Mouse (Mus musculus): ENCODE results near the gene Pan3.
"Not testable (repeated sequence)": the region's sequence is repeated elsewhere in the genome, so short reads cannot be mapped to it uniquely, and the experiment has no call there.

Gene Pan3

GRCm38 (mm10) chr5:147539815-147540214 is 109.9 kb downstream of the Pan3 start:
- H3K27me3 ChIP-seq (ENCODE audit: control insufficient read depth, insufficient read depth, low read length, poor library complexity, severe bottlenecking) = no peaks in the 10 kb centered on the region
- peaks cover 15% of the 10 kb centered on the region for H3K36me3 ChIP-seq (ENCODE audit: control insufficient read depth, insufficient read depth, low read length, poor library complexity, severe bottlenecking)
- no peak for DNase-seq (ENCODE audit: low read depth, low spot score)

GRCm38 (mm10) chr5:147542291-147542690 is 112.3 kb downstream of the Pan3 start:
- no peaks in the 10 kb centered on the region for H3K27me3 ChIP-seq (ENCODE audit: control insufficient read depth, insufficient read depth, low read length, poor library complexity, severe bottlenecking)

DNA sequence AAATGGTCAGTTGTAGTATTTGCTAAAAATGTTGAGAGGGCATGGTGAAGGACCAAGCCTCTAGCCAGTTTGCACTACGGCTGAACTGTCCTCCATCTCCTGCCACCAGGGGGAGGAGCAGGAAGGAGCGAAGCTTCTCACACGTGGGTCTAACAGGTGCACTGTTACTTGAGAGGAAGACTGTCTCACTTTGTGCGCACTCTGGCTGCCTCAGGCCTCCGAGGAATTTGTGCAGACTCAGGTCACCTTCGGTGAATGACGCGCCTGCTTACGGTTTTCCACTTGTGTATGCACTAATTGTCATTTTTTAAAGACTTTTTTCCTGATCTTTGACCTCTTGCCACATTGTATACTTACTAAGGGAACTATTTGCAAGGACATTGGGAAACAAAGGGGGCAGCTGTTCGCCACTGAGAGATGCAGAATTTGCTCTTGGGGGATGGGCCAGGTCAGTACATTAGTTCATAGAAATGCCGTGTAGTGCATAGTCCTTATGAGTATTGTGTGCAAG is 115.8 kb downstream of the Pan3 start:
- peak; percentile 54 for DNase-seq (ENCODE audit: low read depth, low spot score)
- Histone ChIP-seq H3K36me3 (ENCODE audit: control insufficient read depth, insufficient read depth, low read length, poor library complexity, severe bottlenecking) (peaks cover 15% of the 10 kb centered on the region), H3K27me3 (ENCODE audit: control insufficient read depth, insufficient read depth, low read length, poor library complexity, severe bottlenecking) (no peaks in the 10 kb centered on the region)

More at GRCm38 (mm10) chr5:147542291-147542690, 112.3 kb downstream of the Pan3 start:
- H3K36me3 ChIP-seq (ENCODE audit: control insufficient read depth, insufficient read depth, low read length, poor library complexity, severe bottlenecking) = peaks cover 18% of the 10 kb centered on the region
- no peak for DNase-seq (ENCODE audit: low read depth, low spot score)

GRCm38 (mm10) chr5:147549016-147549755 is 119.2 kb downstream of the Pan3 start:
- H3K36me3 ChIP-seq (ENCODE audit: control insufficient read depth, insufficient read depth, low read length, poor library complexity, severe bottlenecking) = peaks cover 7% of the 10 kb centered on the region
- H3K27me3 ChIP-seq (ENCODE audit: control insufficient read depth, insufficient read depth, low read length, poor library complexity, severe bottlenecking) = no peaks in the 10 kb centered on the region
- no peak for DNase-seq (ENCODE audit: low read depth, low spot score)

- DNase-seq (ENCODE audit: low read depth, low spot score) = no peak
- Histone ChIP-seq H3K27me3 (ENCODE audit: control insufficient read depth, insufficient read depth, low read length, poor library complexity, severe bottlenecking) (no peaks in the 10 kb centered on the region), H3K36me3 (ENCODE audit: control insufficient read depth, insufficient read depth, low read length, poor library complexity, severe bottlenecking) (peaks cover 4% of the 10 kb centered on the region; the same call in 1 of the 2 replicates)
Measured at GRCm38 (mm10) chr5:147551879-147552627, 122.1 kb downstream of the Pan3 start.

DNA sequence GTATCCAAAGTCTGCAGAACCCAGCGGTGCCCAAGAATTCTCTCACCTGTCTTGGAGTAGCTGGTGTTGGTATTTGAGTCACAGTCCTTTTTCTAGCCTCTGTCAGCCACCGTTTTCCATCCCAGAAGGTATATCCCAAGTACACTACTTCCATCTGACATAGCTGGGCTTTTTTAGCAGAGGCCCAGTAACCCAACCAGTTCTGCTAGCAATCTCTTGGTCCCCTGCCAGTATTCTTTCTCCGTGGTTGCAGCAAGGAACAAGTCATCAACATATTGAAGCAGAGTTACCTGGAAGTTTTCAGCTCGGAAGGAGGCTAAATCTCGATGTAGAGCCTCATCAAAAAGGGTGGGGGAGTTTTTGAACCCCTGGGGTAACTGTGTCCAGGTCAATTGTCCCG is 127.7 kb downstream of the Pan3 start:
- not testable (repeated sequence) for DNase-seq (ENCODE audit: low read depth, low spot score); H3K36me3 ChIP-seq (ENCODE audit: control insufficient read depth, insufficient read depth, low read length, poor library complexity, severe bottlenecking); H3K27me3 ChIP-seq (ENCODE audit: control insufficient read depth, insufficient read depth, low read length, poor library complexity, severe bottlenecking)

DNA sequence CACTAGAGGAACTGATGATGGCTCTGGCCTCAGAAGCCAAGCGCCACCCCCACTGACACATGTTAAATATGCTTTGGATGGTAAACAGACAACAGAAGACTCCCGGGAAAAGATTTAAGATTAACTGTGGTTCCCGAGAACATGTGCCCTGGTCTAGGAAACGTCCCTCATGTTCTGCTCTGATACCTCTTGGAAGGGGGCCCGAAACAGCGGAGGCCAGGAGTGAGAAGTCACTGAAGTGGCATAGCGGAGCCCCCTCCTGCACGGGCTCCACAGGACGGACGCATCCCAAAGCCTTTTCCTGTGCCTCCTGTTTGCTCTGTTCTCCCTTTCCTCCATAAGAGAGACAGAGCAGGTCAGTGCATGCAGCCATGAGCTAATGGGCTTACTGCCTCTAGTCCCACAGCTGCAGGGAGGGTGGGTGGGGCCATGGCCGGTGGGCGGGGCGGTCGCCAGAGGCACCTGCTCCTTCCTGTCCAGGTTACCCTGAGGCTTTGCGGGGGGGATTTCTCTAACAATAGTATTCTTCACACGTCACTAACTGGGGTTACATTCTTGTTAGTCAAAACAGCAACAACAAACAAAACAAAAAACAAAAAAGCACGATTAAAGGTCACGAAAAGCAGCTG is 133.7 kb downstream of the Pan3 start:
- Histone ChIP-seq H3K27me3 (ENCODE audit: control insufficient read depth, insufficient read depth, low read length, poor library complexity, severe bottlenecking) (no peaks in the 10 kb centered on the region), H3K36me3 (ENCODE audit: control insufficient read depth, insufficient read depth, low read length, poor library complexity, severe bottlenecking) (no peaks in the 10 kb centered on the region)
- DNase-seq (ENCODE audit: low read depth, low spot score) = peak; percentile 49

DNA sequence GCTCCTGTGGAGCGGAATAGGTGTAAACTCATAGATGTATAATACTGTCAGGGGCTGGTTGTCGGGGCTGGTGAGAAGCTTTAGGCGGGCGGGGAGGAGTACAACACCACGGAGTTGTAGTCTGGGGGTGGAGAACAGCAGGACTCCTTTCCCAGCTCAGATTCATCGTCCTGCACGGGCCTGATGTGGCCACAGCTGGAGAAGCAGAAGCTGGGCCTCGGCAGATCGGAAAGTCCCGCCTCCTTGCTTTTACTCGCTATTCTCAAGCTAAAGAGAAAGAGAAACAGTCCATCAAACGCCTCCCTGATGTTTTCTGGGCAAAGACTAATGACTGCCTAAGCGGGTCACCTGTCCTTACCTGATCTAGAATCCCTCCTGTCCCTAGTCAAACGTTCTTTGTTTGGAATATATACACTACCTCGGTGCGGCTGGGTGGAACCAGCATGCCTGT is 134.2 kb downstream of the Pan3 start:
- peak; percentile 66 for DNase-seq (ENCODE audit: low read depth, low spot score)
- Histone ChIP-seq H3K36me3 (ENCODE audit: control insufficient read depth, insufficient read depth, low read length, poor library complexity, severe bottlenecking) (no peaks in the 10 kb centered on the region), H3K27me3 (ENCODE audit: control insufficient read depth, insufficient read depth, low read length, poor library complexity, severe bottlenecking) (no peaks in the 10 kb centered on the region)

- H3K27me3 ChIP-seq (ENCODE audit: control insufficient read depth, insufficient read depth, low read length, poor library complexity, severe bottlenecking) = no peaks in the 10 kb centered on the region
- DNase-seq (ENCODE audit: low read depth, low spot score) = no peak
- H3K36me3 ChIP-seq (ENCODE audit: control insufficient read depth, insufficient read depth, low read length, poor library complexity, severe bottlenecking) = no peaks in the 10 kb centered on the region
Measured at GRCm38 (mm10) chr5:147565444-147565843, 135.5 kb downstream of the Pan3 start.

- H3K27me3 ChIP-seq (ENCODE audit: control insufficient read depth, insufficient read depth, low read length, poor library complexity, severe bottlenecking) = no peaks in the 10 kb centered on the region
- no peak for DNase-seq (ENCODE audit: low read depth, low spot score)
- no peaks in the 10 kb centered on the region for H3K36me3 ChIP-seq (ENCODE audit: control insufficient read depth, insufficient read depth, low read length, poor library complexity, severe bottlenecking)
Measured at GRCm38 (mm10) chr5:147566335-147566734, 136.4 kb downstream of the Pan3 start.

- DNase-seq (ENCODE audit: low read depth, low spot score) = no peak
- H3K27me3 ChIP-seq (ENCODE audit: control insufficient read depth, insufficient read depth, low read length, poor library complexity, severe bottlenecking) = no peaks in the 10 kb centered on the region
- H3K36me3 ChIP-seq (ENCODE audit: control insufficient read depth, insufficient read depth, low read length, poor library complexity, severe bottlenecking) = no peaks in the 10 kb centered on the region
Measured at GRCm38 (mm10) chr5:147572695-147573094, 142.7 kb downstream of the Pan3 start.

- Histone ChIP-seq H3K27me3 (ENCODE audit: control insufficient read depth, insufficient read depth, low read length, poor library complexity, severe bottlenecking) (no peaks in the 10 kb centered on the region), H3K36me3 (ENCODE audit: control insufficient read depth, insufficient read depth, low read length, poor library complexity, severe bottlenecking) (no peaks in the 10 kb centered on the region)
- no peak for DNase-seq (ENCODE audit: low read depth, low spot score)
Measured at GRCm38 (mm10) chr5:147573555-147573954, 143.6 kb downstream of the Pan3 start.

DNA sequence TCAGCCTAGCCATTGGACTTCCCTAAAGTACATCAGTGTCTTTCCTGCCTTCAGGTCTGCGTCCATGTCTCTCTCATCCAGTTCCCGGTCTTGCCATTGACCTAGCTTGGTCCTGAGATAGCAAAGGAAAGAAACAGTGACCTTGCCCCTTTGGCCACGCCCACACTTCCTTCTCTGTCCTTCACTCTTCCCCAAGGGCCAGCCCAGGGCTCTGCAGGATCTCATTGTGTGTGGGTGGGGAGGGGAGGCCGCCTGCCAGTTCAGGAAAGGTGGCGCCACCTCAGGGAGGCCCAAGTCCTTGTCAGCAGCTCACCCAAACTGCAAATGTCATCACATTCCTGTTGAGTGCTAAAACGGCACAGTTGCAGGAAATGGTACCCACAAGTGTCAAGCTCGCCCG is 144.6 kb downstream of the Pan3 start:
- H3K27me3 ChIP-seq (ENCODE audit: control insufficient read depth, insufficient read depth, low read length, poor library complexity, severe bottlenecking) = no peaks in the 10 kb centered on the region
- H3K36me3 ChIP-seq (ENCODE audit: control insufficient read depth, insufficient read depth, low read length, poor library complexity, severe bottlenecking) = no peaks in the 10 kb centered on the region
- DNase-seq (ENCODE audit: low read depth, low spot score) = no peak

DNA sequence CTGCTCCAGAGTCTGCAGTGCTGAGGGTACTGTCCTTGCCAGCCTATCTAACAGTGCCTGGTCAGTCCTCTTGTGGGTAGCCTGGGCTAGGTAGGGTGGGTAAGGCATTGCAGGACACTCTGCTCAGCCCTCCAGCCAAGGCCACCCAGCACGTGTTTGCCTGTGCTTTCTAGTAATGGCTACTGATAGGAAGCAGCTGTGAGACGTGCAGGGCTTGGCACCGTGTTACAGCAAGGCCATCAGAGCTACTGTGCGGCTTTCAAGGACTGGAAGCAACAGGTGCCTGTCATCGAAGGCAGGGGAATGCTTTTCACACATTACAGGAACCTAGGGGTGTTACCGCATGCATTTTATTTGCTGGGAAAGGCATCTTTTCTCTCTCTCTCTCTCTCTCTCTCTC is 147.0 kb downstream of the Pan3 start:
- no peak for DNase-seq (ENCODE audit: low read depth, low spot score)
- Histone ChIP-seq H3K27me3 (ENCODE audit: control insufficient read depth, insufficient read depth, low read length, poor library complexity, severe bottlenecking) (no peaks in the 10 kb centered on the region), H3K36me3 (ENCODE audit: control insufficient read depth, insufficient read depth, low read length, poor library complexity, severe bottlenecking) (no peaks in the 10 kb centered on the region)

DNA sequence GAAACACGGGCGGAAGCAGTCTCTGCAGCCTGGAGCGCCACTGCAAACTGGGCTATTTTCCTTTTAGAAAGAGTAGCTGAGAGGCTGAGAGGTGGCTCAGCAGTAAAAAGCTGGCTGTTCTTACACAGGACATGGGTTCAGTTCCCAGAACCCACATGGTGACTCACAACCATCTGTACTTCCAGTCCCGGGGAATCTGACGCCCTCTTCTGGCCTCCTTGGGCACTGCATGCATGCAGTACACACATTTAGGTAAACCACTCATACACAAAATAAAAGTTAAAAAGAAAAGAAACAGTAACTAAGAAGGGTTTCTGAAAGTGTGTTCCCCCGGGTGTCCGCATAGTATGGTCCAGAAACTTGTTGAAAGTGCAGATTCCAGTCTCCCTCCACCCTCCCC is 149.2 kb downstream of the Pan3 start:
- no peaks in the 10 kb centered on the region for H3K36me3 ChIP-seq (ENCODE audit: control insufficient read depth, insufficient read depth, low read length, poor library complexity, severe bottlenecking)
- no peak for DNase-seq (ENCODE audit: low read depth, low spot score)
- no peaks in the 10 kb centered on the region for H3K27me3 ChIP-seq (ENCODE audit: control insufficient read depth, insufficient read depth, low read length, poor library complexity, severe bottlenecking)
